Mouse (Mus musculus) cerebellum, adult 8-10 months (tissue): ENCODE results near the gene Nfia.

Experiments
- DNase-seq: peaks from one replicate; pipeline ENCODE4 v3.0.0; 2022

The Nfia gene

DNA sequence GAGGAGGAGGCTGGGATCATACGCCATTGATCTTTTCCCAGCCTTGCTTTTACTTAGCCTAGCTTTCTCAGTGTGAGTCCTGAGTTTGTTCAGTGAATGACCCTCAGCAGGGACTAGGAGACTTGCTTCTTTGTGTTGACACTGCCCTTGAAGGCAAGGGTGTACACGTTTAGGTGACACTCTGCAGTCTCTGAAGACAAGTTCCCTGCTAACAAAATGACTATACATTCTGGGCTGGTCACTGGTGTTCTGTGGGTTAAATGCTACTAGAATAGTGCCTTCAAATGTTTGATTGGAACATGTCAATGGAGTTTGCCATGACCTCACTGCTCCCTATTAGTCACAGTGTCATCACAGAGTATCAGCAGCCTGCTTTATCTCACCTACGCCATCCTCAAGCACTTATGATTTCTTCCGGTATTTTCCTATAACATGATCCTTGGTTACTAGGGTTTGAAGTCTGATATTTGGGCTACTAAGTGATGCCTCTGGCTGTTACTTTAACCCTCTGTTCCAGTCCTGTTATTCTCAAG, 68.6 kb downstream of the Nfia start:
- DNase-seq, result no peak

GRCm38 (mm10) chr4:97841745-97842144, 69.2 kb downstream of the Nfia start:
- DNase-seq, result no peak

GRCm38 (mm10) chr4:97843981-97844690, 71.6 kb downstream of the Nfia start:
- no peak for DNase-seq

DNA sequence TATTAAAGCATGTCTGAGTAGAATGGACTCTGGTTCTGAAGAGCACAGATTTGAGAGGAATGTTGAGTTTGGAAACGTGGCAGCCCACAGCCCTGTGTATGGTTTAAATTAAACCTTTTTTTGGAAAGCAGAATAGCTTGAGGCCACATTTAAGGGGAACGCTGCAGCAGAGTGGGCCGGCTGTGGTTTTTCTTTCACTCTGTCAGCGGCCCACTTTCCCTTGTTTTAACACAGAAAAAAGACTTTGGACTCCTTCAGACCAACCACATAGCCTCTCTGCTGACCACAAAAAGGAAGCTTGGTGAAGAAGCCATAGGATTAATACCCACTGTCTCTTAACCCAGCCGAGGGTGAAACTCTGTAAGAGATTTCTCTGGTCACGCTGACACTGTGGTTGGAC, 72.4 kb downstream of the Nfia start:
- no peak for DNase-seq

GRCm38 (mm10) chr4:97847653-97848052, 75.1 kb downstream of the Nfia start:
- DNase-seq, result no peak

GRCm38 (mm10) chr4:97850991-97851390, 78.5 kb downstream of the Nfia start:
- DNase-seq, result no peak

DNA sequence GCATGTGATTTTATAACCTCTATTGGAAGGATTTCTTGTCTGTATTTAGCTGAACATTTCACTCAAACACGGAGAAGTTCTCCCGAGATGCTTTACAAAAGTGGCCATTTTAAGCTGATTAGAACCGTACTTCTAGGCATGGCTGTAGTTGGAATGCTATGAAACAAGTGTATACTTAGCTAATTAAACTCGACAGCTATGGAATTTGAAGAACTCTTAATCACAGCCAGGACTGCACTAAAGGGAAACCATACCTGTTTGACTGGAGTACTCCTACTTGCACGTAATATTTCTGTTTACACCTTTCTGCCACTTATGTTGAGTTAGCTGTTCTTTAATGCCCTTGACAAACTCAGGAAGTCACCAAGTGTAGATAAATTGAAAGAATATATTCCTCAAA, 79.2 kb downstream of the Nfia start:
- no peak for DNase-seq

- DNase-seq, result no peak
Observed at GRCm38 (mm10) chr4:97852626-97853025, 80.1 kb downstream of the Nfia start.

DNA sequence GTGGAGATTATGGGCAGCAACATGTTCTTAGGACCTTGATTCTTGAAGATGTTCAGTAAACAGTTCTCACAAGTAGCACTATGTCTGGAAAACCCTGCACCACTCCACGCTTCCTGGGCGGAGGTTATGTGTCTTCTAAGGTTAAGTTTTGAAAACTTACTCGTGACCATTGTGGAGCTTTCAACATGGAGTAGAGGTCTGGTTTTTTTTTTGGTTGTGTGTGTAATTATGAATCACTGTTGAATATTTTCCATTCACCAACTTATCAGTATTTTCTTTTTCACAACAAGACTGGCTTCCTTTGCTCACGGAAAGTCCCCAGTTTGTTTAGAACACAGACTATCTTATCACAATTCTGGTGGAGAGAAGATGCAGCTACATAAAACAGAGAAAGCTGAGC, 82.2 kb downstream of the Nfia start:
- no peak for DNase-seq

DNA sequence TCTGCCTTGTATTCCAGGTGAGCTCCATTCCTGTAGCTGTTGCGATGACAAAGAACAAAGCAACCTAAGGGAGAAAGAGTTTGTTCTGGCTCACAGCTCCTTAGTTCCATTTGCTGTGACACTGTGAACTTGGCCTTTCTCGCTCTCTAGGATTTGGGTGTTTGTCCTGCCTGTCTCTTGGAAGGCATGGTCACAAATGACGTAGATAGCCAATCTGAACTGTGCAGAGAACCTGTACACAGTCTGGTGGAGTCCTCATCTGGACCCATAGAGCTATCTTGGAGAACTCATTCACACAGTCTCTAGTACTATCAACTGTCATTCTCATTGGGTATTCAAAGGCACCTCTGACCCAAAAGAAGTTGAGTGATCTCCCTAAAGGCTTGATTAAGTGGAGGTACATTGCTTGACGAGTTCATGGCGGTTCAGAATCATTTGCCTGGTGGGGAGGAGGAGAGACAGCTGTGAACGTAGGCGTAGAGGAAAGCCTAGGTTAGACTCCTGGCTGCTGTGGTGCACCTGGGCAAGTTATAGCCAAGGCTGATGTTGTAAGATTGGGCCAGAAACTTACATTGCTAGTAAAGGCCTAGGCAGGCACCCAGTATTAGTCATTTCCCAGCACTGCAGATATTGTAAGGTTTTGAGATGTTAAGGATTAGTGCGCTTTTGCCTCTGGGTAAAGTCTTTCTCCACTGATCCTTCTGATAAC, 83.3 kb downstream of the Nfia start:
- DNase-seq, result no peak

- no peak for DNase-seq
Observed at GRCm38 (mm10) chr4:97857549-97857948, 85.0 kb downstream of the Nfia start.

DNA sequence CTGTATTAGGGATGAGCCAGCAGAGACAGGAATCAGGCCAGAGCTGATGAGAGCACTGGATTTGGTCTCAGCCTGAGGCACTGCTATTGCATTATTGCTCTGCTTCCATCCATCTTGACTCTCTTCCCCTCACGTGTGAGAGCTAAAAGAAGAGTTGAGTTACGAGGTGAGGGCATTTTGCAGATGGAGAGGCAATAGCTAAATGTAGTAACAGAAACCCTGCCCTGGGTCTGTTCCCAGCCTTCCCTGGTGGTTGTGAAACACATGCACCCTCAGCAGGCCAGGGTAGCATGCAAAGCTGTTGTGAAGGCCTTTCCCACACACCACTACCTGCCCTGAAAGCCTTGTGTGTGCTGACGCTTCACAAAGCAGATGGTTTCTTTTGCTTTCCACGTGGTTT, 86.9 kb downstream of the Nfia start:
- DNase-seq, result peak; percentile 27

GRCm38 (mm10) chr4:97860376-97860775, 87.8 kb downstream of the Nfia start:
- DNase-seq, result no peak

DNA sequence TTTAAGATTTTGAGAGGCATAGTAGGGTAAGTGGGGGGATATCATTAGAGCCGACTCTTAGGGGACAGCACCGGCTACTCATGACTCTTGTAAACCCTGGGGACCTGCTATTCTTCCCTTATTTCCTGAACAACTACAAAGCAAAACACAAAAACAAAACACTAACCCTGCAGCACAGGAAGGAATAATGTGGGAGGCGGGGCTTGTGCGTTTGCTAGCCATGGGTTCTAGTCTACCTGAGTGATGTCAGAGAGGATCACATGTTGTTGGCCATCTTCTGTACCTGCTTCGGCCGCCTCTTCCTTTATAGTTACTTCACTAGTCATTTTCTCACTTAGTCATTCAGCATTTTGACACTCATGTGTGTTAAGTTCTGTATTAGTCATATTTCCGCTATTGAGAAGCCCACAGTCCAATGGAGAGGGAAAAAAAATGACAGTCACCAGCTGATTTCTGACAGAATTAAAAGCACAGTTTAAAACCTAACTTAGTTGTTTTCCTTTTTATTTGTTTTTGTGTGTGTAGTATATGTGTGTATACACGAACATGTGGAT, 88.3 kb downstream of the Nfia start:
- no peak for DNase-seq

DNA sequence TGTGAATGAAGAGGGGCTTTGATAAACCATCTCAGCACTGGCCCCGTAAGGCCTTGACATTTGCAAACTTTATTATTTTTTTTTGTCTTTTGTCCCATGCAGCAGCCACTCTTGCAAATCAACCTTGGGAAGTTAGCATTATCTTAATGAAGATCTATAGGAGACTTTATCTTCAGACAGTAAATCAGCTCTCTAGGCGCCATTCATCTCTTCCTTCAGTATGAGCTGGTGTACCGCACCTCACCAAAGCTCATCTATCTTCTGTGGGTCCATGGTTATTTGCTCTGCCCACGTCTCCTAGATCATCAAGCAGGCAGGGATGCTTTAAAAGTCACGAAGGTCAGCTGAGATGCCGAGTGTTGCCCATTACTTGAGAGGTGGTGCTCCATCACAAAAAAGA, 89.8 kb downstream of the Nfia start:
- no peak for DNase-seq

GRCm38 (mm10) chr4:97864276-97864675, 91.7 kb downstream of the Nfia start:
- DNase-seq, result no peak

DNA sequence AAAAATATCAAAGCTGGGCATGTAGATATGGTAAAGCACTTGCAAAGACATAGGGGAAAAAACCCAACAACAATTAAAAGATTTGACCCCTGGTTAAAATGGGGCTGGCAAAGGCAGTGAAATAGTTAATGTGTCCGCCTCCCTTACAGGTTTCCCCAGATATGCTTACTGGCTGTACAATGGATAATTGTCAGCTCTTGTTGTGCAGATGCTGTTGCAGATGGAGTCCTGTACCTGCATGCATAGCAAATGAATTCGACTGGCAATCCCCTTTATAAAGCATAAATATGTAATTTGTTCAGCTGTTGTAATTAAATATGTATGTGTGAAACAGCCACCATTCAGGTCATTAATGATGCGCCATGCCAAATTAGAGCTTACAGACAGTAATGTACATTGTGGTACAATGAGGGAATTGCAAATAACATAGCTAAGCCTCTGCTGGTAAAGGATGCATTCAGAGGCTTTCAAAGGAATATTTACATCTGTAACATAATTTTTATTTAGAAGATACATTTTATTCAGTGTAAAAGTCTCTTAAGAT, 92.9 kb downstream of the Nfia start:
- no peak for DNase-seq

- DNase-seq, result no peak
Observed at GRCm38 (mm10) chr4:97866463-97866862, 93.9 kb downstream of the Nfia start.

DNA sequence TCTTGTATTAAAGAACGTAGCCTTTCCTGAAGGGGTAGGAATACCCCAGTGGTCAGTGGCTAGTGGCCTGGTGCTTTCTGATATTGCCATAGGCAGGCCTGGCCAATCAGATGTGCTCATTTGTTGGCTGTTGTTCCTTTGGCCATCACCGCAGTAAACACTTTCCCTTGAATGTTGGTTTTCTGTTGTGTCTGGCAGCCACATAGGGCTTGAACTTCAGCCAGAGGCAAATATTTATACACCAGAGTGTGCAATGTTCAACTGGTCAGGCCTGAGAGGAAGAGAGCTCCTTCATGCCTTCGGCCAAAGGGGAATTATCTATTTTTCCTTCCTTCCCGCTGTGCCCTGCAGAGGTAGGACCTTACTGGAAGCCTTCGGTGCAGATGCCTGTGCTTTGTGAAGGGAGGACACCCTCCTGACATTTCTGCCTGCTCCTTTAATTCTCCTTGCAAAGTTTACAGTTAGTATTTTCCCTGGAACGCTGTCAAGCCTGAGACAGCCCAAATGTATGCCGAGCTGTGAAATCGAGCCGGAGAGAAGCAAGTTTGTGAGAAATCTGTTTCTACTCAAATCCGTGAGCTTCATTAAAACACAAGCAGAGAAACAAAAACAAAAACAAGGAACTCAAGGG, 95.9 kb downstream of the Nfia start:
- DNase-seq, result no peak

DNA sequence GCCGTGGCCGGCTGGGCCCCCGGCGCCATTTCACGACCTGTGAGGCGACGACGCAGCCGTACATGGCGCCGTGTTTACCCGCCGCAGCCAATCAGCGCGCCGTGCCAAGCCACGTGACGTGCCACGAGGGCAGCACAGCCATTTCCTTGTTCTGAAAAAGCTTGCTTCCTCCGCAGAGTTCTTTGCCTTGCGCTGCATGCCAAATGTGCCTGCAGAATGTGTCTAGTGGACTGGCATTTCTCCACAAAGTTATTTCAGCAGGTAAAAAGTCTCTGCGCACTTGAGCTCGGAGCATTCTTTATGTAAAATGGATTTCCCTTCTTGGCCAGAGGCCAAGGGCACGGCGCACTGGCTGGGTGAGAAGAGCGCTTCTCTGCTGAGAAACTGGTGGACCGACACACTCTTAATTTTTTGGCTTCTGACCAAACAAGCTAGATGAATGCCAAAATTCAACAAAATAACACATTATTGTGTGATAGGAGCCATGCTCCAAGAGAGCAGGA, 96.5 kb downstream of the Nfia start:
- peak; percentile 97 for DNase-seq

DNA sequence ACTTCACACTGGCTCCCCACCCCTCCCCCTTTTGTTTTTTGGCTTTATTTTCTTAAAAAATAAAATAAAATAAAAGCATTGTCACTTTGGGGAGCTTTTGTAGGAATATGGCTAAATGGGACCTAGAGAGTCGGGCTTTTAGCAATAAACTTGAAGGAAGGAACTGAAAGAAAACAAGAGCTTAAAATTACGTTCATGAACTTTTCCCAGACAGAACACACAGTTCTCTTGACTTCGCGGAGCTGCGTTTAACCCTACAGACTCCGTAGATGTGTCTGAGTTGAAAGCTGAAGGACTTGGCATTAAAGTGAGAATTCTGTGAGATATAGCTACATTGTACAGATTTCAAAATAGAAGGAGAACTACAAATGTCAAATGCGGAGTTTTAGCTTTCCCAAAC, 96.9 kb downstream of the Nfia start:
- no peak for DNase-seq

DNA sequence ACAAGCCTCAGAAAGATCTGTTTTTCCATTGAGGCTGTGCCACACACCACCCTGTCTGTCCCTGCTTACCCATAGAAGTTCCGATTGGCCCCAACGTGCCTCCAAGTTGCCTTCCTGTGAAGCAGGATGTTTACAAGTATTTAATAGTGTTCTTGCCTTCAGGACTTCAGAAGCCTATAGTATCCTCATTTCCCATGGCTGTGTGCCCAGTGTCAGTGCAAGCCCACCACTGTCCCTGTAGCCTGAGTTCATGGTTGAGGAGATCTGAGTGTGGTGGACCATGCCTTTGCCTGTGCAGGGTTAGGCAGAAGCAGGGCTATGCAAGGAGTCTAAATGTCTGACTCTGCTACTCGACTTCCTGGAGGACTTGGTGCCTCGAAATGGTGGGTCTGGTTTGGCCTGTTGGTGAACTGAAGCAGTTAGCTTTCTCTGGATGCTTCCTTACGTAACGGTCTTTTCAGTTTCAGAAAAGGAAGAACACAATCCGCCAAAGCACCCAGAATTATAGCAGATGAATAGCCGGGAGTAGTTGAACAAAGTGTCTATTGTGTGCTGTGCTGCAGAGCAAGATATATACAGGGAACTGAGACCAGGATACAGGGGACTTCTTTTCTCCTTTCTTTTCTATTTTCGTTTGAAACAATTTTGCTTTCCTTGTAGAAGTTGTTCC, 99.4 kb downstream of the Nfia start:
- no peak for DNase-seq

- no peak for DNase-seq
Observed at GRCm38 (mm10) chr4:97874916-97875315, 102.4 kb downstream of the Nfia start.
